Mouse (Mus musculus) forebrain, postnatal 0 days (tissue): ENCODE measurements around the gene Ndufaf7. TPM values are rescaled to one million over a fixed set of nuclear protein-coding genes. Genes with fewer than 3 reads are reported as not detected.

Source experiments
- ATAC-seq: fragments of 200-750 bp; cut with Nextera tagmentation; 2 replicates; pipeline ENCODE4 v1.8.0; 2017; ENCODE audit warnings: mild to moderate bottlenecking, moderate library complexity
- DNase-seq: peaks from one replicate; pipeline ENCODE4 v3.0.0-alpha.2; 2015
- H3K27ac ChIP-seq: fragments of 300-500 bp; sonication (generic); 2 replicates; pipeline ENCODE4 v1.5.1; 2014; ENCODE audit warnings: low read depth, mild to moderate bottlenecking, antibody characterized with exemption, low read length, moderate library complexity, mixed read lengths
- H3K27me3 ChIP-seq: fragments of 300-500 bp; sonication (generic); 2 replicates; pipeline ENCODE4 v1.6.1; 2014; ENCODE audit warnings: mild to moderate bottlenecking, low read length, mixed read lengths; ENCODE audit not compliant: insufficient read depth
- H3K36me3 ChIP-seq: fragments of 300-500 bp; sonication (generic); 2 replicates; pipeline ENCODE4 v1.6.1; 2014; ENCODE audit warnings: mild to moderate bottlenecking, moderate library complexity; ENCODE audit not compliant: insufficient read depth
- H3K4me1 ChIP-seq: fragments of 300-500 bp; sonication (generic); 2 replicates; pipeline ENCODE4 v1.6.1; 2014; ENCODE audit warnings: antibody characterized with exemption; ENCODE audit not compliant: insufficient read depth
- H3K4me2 ChIP-seq: fragments of 300-500 bp; sonication (generic); 2 replicates; pipeline ENCODE4 v1.6.1; 2014; ENCODE audit warnings: low read depth, mild to moderate bottlenecking, moderate library complexity
- H3K4me3 ChIP-seq: fragments of 300-500 bp; sonication (generic); 2 replicates; pipeline ENCODE4 v1.5.1; 2014; ENCODE audit warnings: low read depth, low read length, mixed read lengths
- H3K9ac ChIP-seq: fragments of 300-500 bp; sonication (generic); 2 replicates; pipeline ENCODE4 v1.6.1; 2014; ENCODE audit warnings: mild to moderate bottlenecking
- H3K9me3 ChIP-seq: fragments of 300-500 bp; sonication (generic); 2 replicates; pipeline ENCODE4 v1.6.1; 2016; ENCODE audit warnings: low read length
- CTCF ChIP-seq: sonication (generic); IDR thresholded peaks from 2 replicates; pipeline ENCODE4 v1.5.1; 2016; ENCODE audit warnings: antibody characterized with exemption, control low read depth, low read depth
- WGBS: fragments of 180-500 bp; shearing (Covaris S2); extraction: QIAGEN DNeasy Blood & Tissue Kit; methylation state at CpG from one replicate; pipeline ENCODE4 v1.1.7; 2014; 5-methylcytosine and 5-hydroxymethylcytosine counted together
- polyA plus RNA-seq: library from polyadenylated mRNA; unstranded; fragments of >200 nt; fragmentation: Nextera tagmentation; extraction: Ambion mirVana; gene quantifications from 2 replicates; pipeline ENCODE4 v1.2.1, GENCODE M21; 2015
- total RNA-seq: library from RNA; depleted of rRNA; stranded (reverse); fragments of >200 nt; gene quantifications from 2 replicates; pipeline ENCODE4 v1.2.3, GENCODE M21; 2014

The Ndufaf7 gene
- total and polyA plus RNA-seq, 2 experiments from 2014 or later, result 32.7 to 66.4 TPM

- Histone ChIP-seq H3K36me3 (no peaks in the 10 kb centered on the region), H3K4me2 (no peak within 1 kb of the TSS), H3K27ac (no peak within 1 kb of the TSS), H3K4me3 (no peak within 1 kb of the TSS), H3K9me3 (no peaks in the 10 kb centered on the region), H3K9ac (no peak within 1 kb of the TSS), H3K4me1 (no peaks in the 10 kb centered on the region), H3K27me3 (no peaks in the 10 kb centered on the region)
- WGBS, result 87% methylated on average over 5 of the region's 5 CpGs
- ATAC-seq (no peak), DNase-seq (no peak)
- no peak for TF ChIP-seq CTCF
Measured at GRCm38 (mm10) chr17:78906892-78907291, 30.0 kb upstream of the Ndufaf7 start, which contains the start of gene Sult6b1. Gene Sult6b1 (minus strand): TSS chr17:78906992.

GRCm38 (mm10) chr17:78909374-78909773, 27.6 kb upstream of the Ndufaf7 start:
- no peak for TF ChIP-seq CTCF
- no peak overlapping the region for H3K9ac ChIP-seq
- no peak overlapping the region for H3K27ac ChIP-seq
- 69% methylated on average over 2 of the region's 2 CpGs for WGBS
- no peak overlapping the region for H3K4me2 ChIP-seq
- no peaks in the 10 kb centered on the region for H3K36me3 ChIP-seq
- ATAC-seq, result no peak
- no peak overlapping the region for H3K4me3 ChIP-seq
- no peaks in the 10 kb centered on the region for H3K27me3 ChIP-seq
- no peaks in the 10 kb centered on the region for H3K9me3 ChIP-seq
- DNase-seq, result no peak
- no peaks in the 10 kb centered on the region for H3K4me1 ChIP-seq

DNA sequence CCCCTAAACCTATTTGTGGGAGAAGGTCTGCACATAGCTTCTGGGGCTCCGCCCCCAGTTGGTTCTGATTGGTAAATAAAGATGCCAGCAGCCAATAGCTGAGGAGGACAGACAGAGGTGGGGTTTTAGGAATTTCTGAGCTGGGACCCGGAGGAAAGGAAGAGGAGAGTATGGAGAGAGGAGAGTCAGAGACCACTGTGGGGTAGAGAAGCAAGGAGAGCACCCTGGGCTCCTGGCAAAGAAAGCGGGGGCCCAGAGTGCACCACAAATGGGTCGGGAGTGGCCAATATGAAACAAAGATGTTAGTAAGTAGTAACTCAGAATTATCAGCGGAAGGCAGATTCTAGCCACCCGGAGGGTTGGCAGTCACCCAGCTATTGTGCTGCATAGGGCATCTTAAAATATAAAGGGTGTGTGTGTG, 24.1 kb upstream of the Ndufaf7 start:
- peak overlapping the region; percentile 40 for H3K9ac ChIP-seq
- H3K4me2 ChIP-seq, result peak overlapping the region; percentile 48
- no peaks in the 10 kb centered on the region for H3K9me3 ChIP-seq
- peaks cover 10% of the 10 kb centered on the region for H3K4me1 ChIP-seq
- WGBS, result 26% methylated on average over 6 of the region's 6 CpGs
- H3K36me3 ChIP-seq, result no peaks in the 10 kb centered on the region
- DNase-seq, result peak; percentile 70
- TF ChIP-seq CTCF, result no peak
- H3K4me3 ChIP-seq, result peak overlapping the region; percentile 40
- H3K27ac ChIP-seq, result peak overlapping the region; percentile 59; the same call in 1 of the 2 replicates
- ATAC-seq, result peak; percentile 66
- no peaks in the 10 kb centered on the region for H3K27me3 ChIP-seq

GRCm38 (mm10) chr17:78913921-78914320, 23.0 kb upstream of the Ndufaf7 start:
- WGBS, result 72% methylated on average over 3 of the region's 3 CpGs
- DNase-seq, result no peak
- H3K4me1 ChIP-seq, result peaks cover 10% of the 10 kb centered on the region
- no peaks in the 10 kb centered on the region for H3K9me3 ChIP-seq
- no peaks in the 10 kb centered on the region for H3K27me3 ChIP-seq
- peaks cover 6% of the 10 kb centered on the region; the same call in 1 of the 2 replicates for H3K36me3 ChIP-seq
- H3K9ac ChIP-seq, result no peak overlapping the region
- no peak overlapping the region for H3K4me3 ChIP-seq
- TF ChIP-seq CTCF, result no peak
- no peak for ATAC-seq
- no peak overlapping the region for H3K27ac ChIP-seq
- no peak overlapping the region for H3K4me2 ChIP-seq

DNA sequence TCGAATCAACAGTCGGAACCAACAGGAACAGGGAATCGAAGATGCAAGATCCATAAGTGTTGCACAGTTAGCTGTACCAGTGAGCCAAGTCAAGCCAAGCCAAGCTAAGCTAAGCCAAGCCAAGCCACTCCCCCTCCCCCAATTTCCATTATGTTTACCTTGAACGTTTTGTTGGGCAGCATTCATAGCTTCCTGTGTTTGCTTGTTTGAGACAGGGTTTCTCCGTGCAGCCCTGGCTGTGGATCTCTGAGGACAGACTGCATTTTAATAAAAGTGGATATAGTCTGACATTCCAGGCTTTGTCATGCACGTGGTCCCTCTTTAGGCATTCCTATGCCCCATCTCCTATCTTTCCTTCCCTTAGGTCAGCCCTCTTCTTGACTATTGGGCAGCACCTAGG, 21.2 kb upstream of the Ndufaf7 start:
- no peak for TF ChIP-seq CTCF
- peaks cover 20% of the 10 kb centered on the region for H3K36me3 ChIP-seq
- ATAC-seq (peak; percentile 8; the same call in 1 of the 2 replicates), DNase-seq (peak; percentile 20)
- H3K4me1 ChIP-seq, result peaks cover 10% of the 10 kb centered on the region
- H3K4me3 ChIP-seq, result peak overlapping the region; percentile 62
- no peaks in the 10 kb centered on the region for H3K27me3 ChIP-seq
- peak overlapping the region; percentile 74 for H3K9ac ChIP-seq
- H3K27ac ChIP-seq, result peak overlapping the region; percentile 79
- WGBS, result 43% methylated on average over 6 of the region's 6 CpGs
- H3K9me3 ChIP-seq, result no peaks in the 10 kb centered on the region
- H3K4me2 ChIP-seq, result peak overlapping the region; percentile 70

- WGBS, result under 1% methylated on average over 37 of the region's 37 CpGs
- Histone ChIP-seq H3K4me1 (peaks cover 10% of the 10 kb centered on the region), H3K27ac (peak within 1 kb of the TSS; percentile 79), H3K9ac (peak within 1 kb of the TSS; percentile 74), H3K4me2 (peak within 1 kb of the TSS; percentile 70), H3K27me3 (no peaks in the 10 kb centered on the region), H3K9me3 (no peaks in the 10 kb centered on the region), H3K4me3 (peak within 1 kb of the TSS; percentile 62), H3K36me3 (peaks cover 24% of the 10 kb centered on the region)
- ATAC-seq (peak; percentile 95), DNase-seq (peak; percentile 93)
- peak; percentile 33; the same call in 1 of the 2 replicates for TF ChIP-seq CTCF
Measured at GRCm38 (mm10) chr17:78916369-78916813, 20.5 kb upstream of the Ndufaf7 start, which contains the start of gene Cebpzos. Gene Cebpzos (plus strand): TSS chr17:78916500.

- H3K27me3 ChIP-seq, result no peaks in the 10 kb centered on the region
- WGBS, result 2% methylated on average over 11 of the region's 11 CpGs
- DNase-seq (no peak), ATAC-seq (0 out of 2 replicates have a peak, but pooled peaks have one; percentile 6)
- peak overlapping the region; percentile 79 for H3K27ac ChIP-seq
- H3K4me2 ChIP-seq, result peak overlapping the region; percentile 70
- peaks cover 30% of the 10 kb centered on the region for H3K36me3 ChIP-seq
- peaks cover 10% of the 10 kb centered on the region for H3K4me1 ChIP-seq
- no peak for TF ChIP-seq CTCF
- peak overlapping the region; percentile 74 for H3K9ac ChIP-seq
- peak overlapping the region; percentile 62 for H3K4me3 ChIP-seq
- H3K9me3 ChIP-seq, result no peaks in the 10 kb centered on the region
Measured at GRCm38 (mm10) chr17:78916899-78917298, 20.0 kb upstream of the Ndufaf7 start.
